11 mouse cellular contexts compared by ENCODE assay signal in the genomic region with DNA sequence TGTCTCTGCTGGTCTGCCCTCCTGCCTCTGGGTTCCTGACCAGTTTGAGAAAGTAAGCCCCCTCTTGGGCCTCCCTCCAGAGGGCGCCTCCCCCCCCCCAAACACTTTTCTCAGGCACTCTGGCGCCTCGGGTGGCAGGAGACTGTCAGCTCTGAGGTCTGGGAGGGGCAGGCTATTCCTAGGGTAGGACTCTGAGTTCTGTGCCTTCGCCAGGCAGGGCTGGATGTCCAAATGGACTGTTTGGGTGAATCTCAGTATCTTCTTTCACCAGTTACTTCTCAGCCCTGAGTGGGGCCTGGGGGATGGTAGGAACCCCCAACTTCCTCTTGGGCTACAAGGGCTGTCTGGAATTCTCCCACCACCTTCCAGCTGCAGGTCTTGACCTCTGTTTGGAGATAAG. TPM values are rescaled to one million over a fixed set of nuclear protein-coding genes. Genes with fewer than 3 reads are reported as not detected.
DNase-seq lines count a peak whose midpoint lies in the region; ATAC-seq and TF ChIP-seq lines count a peak whose summit lies in the region.
"Had no signal": no experiment of that assay in that cellular context is flagged by ENCODE, and none has a peak within 500 bp of the region (broad histone marks: within the 10 kb centered on the region; RNA-seq: fewer than 3 reads in every experiment).

No protein-coding gene starts in this region.

- no peak overlapping the region for H3K27ac ChIP-seq in heart, postnatal 0 days (ENCODE audit: low read depth)
- H3K27ac ChIP-seq in heart, embryonic 11.5 days (ENCODE audit: low read depth, low read length) = no peak overlapping the region
- H3K27ac ChIP-seq in midbrain, postnatal 0 days (ENCODE audit: low read depth, low read length) = no peak overlapping the region
- no peak overlapping the region for H3K27ac ChIP-seq in midbrain, embryonic 15.5 days
- no peak overlapping the region for H3K27ac ChIP-seq in embryonic facial prominence, embryonic 11.5 days (replicated peaks; ENCODE audit: low read depth, low read length)

- peak; percentile 17 for DNase-seq in heart, postnatal 0 days (ENCODE audit: low spot score)
- no peak for DNase-seq in midbrain, postnatal 0 days (ENCODE audit: low spot score)
- DNase-seq in embryonic facial prominence, embryonic 11.5 days (ENCODE audit: low spot score) = peak; percentile 54
- peak; percentile 73 for DNase-seq in retina, postnatal 1 day
- DNase-seq in adrenal gland, adult 18-20 months (ENCODE audit: low spot score in 2 of 2) = no peak
- DNase-seq in lung, postnatal 36 days = no peak
- DNase-seq: adrenal gland, postnatal 25 days; kidney, adult 2 months had no signal

- no peak overlapping the region for H3K4me2 ChIP-seq in heart, postnatal 0 days (ENCODE audit: low read depth, low read length)
- no peak overlapping the region; the same call in 1 of the 2 replicates for H3K4me2 ChIP-seq in heart, embryonic 11.5 days
- no peak overlapping the region for H3K4me2 ChIP-seq in midbrain, postnatal 0 days (ENCODE audit: low read depth, low read length, poor library complexity, severe bottlenecking)
- H3K4me2 ChIP-seq in midbrain, embryonic 15.5 days = no peak overlapping the region
- no peak overlapping the region for H3K4me2 ChIP-seq in embryonic facial prominence, embryonic 11.5 days (ENCODE audit: low read depth, low read length)

- TF ChIP-seq EP300 in heart, postnatal 0 days (IDR thresholded peaks at IDR 0.05; ENCODE audit: low read depth) = no peak

- no peaks in the 10 kb centered on the region for H3K27me3 ChIP-seq in heart, postnatal 0 days (ENCODE audit: control insufficient read depth, insufficient read depth, low read length)
- H3K27me3 ChIP-seq in heart, embryonic 11.5 days (ENCODE audit: control insufficient read depth, insufficient read depth, low read length) = 0 out of 2 replicates have a peak, but pooled peaks cover 6% of the 10 kb centered on the region
- no peaks in the 10 kb centered on the region for H3K27me3 ChIP-seq in midbrain, postnatal 0 days (ENCODE audit: insufficient read depth, low read length)
- H3K27me3 ChIP-seq in midbrain, embryonic 15.5 days (replicated peaks) = no peaks in the 10 kb centered on the region
- H3K27me3 ChIP-seq in embryonic facial prominence, embryonic 11.5 days (ENCODE audit: control insufficient read depth, insufficient read depth, low read length) = no peaks in the 10 kb centered on the region

- 17% methylated on average over 3 of the region's 4 CpGs for WGBS in heart, postnatal 0 days
- WGBS in heart, embryonic 11.5 days (ENCODE audit: insufficient replicate concordance) = 2% methylated on average over 4 of the region's 4 CpGs
- WGBS in midbrain, postnatal 0 days = 14% methylated on average over 4 of the region's 4 CpGs
- 18% methylated on average over 4 of the region's 4 CpGs for WGBS in midbrain, embryonic 15.5 days
- 6% methylated on average over 4 of the region's 4 CpGs for WGBS in embryonic facial prominence, embryonic 11.5 days

- ATAC-seq in heart, postnatal 0 days (ENCODE audit: insufficient read depth, low read depth) = no peak
- ATAC-seq in heart, embryonic 11.5 days (replicated peaks; ENCODE audit: insufficient number of reproducible peaks, low FRiP score, low TSS enrichment) = no peak
- no peak for ATAC-seq in midbrain, postnatal 0 days (ENCODE audit: low FRiP score)
- ATAC-seq in midbrain, embryonic 15.5 days (replicated peaks) = no peak
- ATAC-seq in embryonic facial prominence, embryonic 11.5 days (replicated peaks; ENCODE audit: insufficient number of reproducible peaks, low FRiP score, low TSS enrichment, low read depth) = no peak

- H3K36me3 ChIP-seq in heart, postnatal 0 days (replicated peaks; ENCODE audit: control insufficient read depth, insufficient read depth, low read length) = no peaks in the 10 kb centered on the region
- H3K36me3 ChIP-seq in heart, embryonic 11.5 days (ENCODE audit: control insufficient read depth, insufficient read depth, low read length) = no peaks in the 10 kb centered on the region
- H3K36me3 ChIP-seq in midbrain, postnatal 0 days (ENCODE audit: insufficient read depth, low read length) = no peaks in the 10 kb centered on the region
- H3K36me3 ChIP-seq in midbrain, embryonic 15.5 days (replicated peaks) = no peaks in the 10 kb centered on the region
- no peaks in the 10 kb centered on the region for H3K36me3 ChIP-seq in embryonic facial prominence, embryonic 11.5 days (replicated peaks; ENCODE audit: control insufficient read depth, insufficient read depth, low read depth, low read length)

- no peaks in the 10 kb centered on the region for H3K9me3 ChIP-seq in heart, postnatal 0 days (replicated peaks; ENCODE audit: control insufficient read depth, low read length)
- no peaks in the 10 kb centered on the region for H3K9me3 ChIP-seq in heart, embryonic 11.5 days (replicated peaks; ENCODE audit: control insufficient read depth, low read length)
- no peaks in the 10 kb centered on the region for H3K9me3 ChIP-seq in midbrain, postnatal 0 days (ENCODE audit: low read length)
- no peaks in the 10 kb centered on the region for H3K9me3 ChIP-seq in midbrain, embryonic 15.5 days
- H3K9me3 ChIP-seq in embryonic facial prominence, embryonic 11.5 days (replicated peaks; ENCODE audit: control insufficient read depth, low read length) = no peaks in the 10 kb centered on the region

- peak; percentile 56 for TF ChIP-seq CTCF in heart, postnatal 0 days (IDR thresholded peaks at IDR 0.05; ENCODE audit: low read depth)
- TF ChIP-seq CTCF in midbrain, postnatal 0 days (IDR thresholded peaks at IDR 0.05) = peak; percentile 62

- H3K4me1 ChIP-seq in heart, postnatal 0 days (ENCODE audit: control insufficient read depth, insufficient read depth) = peaks cover 25% of the 10 kb centered on the region
- peaks cover 29% of the 10 kb centered on the region for H3K4me1 ChIP-seq in heart, embryonic 11.5 days (ENCODE audit: control insufficient read depth, insufficient read depth, low read length)
- no peaks in the 10 kb centered on the region; the same call in 1 of the 2 replicates for H3K4me1 ChIP-seq in midbrain, postnatal 0 days (ENCODE audit: insufficient read depth, low read length)
- peaks cover 9% of the 10 kb centered on the region for H3K4me1 ChIP-seq in midbrain, embryonic 15.5 days
- peaks cover 8% of the 10 kb centered on the region for H3K4me1 ChIP-seq in embryonic facial prominence, embryonic 11.5 days (ENCODE audit: control insufficient read depth, insufficient read depth, low read length)

- no peak overlapping the region for H3K9ac ChIP-seq in heart, postnatal 0 days (replicated peaks; ENCODE audit: low read depth, low read length)
- H3K9ac ChIP-seq in heart, embryonic 11.5 days (ENCODE audit: low read depth, low read length) = no peak overlapping the region
- no peak overlapping the region for H3K9ac ChIP-seq in midbrain, postnatal 0 days (replicated peaks; ENCODE audit: low read length, poor library complexity, severe bottlenecking)
- no peak overlapping the region for H3K9ac ChIP-seq in midbrain, embryonic 15.5 days
- H3K9ac ChIP-seq in embryonic facial prominence, embryonic 11.5 days (replicated peaks; ENCODE audit: low read length) = no peak overlapping the region

- H3K4me3 ChIP-seq in heart, postnatal 0 days (ENCODE audit: low read depth, low read length) = no peak overlapping the region
- H3K4me3 ChIP-seq in heart, embryonic 11.5 days (ENCODE audit: low read depth, low read length) = no peak overlapping the region
- H3K4me3 ChIP-seq in midbrain, postnatal 0 days (ENCODE audit: low read depth, low read length) = no peak overlapping the region
- no peak overlapping the region for H3K4me3 ChIP-seq in midbrain, embryonic 15.5 days
- no peak overlapping the region for H3K4me3 ChIP-seq in embryonic facial prominence, embryonic 11.5 days (ENCODE audit: low read depth, low read length)

RNA-seq across cellular contexts. Expression of a gene that starts 16.9 kb away (rescaled TPM):
- total RNA-seq in heart, postnatal 0 days (2014; rRNA removed; ENCODE audit: low replicate concordance) = 18.7 and 30.8 TPM in 2 replicates
- polyA plus RNA-seq in heart, postnatal 0 days (2015; fragmentation: Nextera tagmentation; extraction: Ambion mirVana) = 4.1 and 5.4 TPM in 2 replicates
- polyA plus RNA-seq in heart, embryonic 11.5 days (2014; fragmentation: Nextera tagmentation; extraction: Ambion mirVana) = 12.8 and 12.9 TPM in 2 replicates
- total RNA-seq in midbrain, postnatal 0 days (2014; rRNA removed) = 47.3 and 51.3 TPM in 2 replicates
- 9.9 and 12.4 TPM in 2 replicates for polyA plus RNA-seq in midbrain, postnatal 0 days (2015; fragmentation: Nextera tagmentation; extraction: Ambion mirVana)
- polyA plus RNA-seq in midbrain, embryonic 15.5 days (2015; fragmentation: Nextera tagmentation; extraction: Ambion mirVana) = 21.2 and 23.4 TPM in 2 replicates
- polyA plus RNA-seq in embryonic facial prominence, embryonic 11.5 days (2014; fragmentation: Nextera tagmentation; extraction: Ambion mirVana) = 7.5 and 8.1 TPM in 2 replicates
- 10 to 100 TPM; 23.9 to 24.1 TPM for total RNA-seq in adrenal gland, adult 18-20 months (2021)

RNA-seq across cellular contexts. Expression of a gene that starts 34.1 kb away (rescaled TPM):
- not detected in 2 replicates for total RNA-seq in heart, postnatal 0 days (2014; rRNA removed; ENCODE audit: low replicate concordance)
- 0.44 TPM in 1 of 2 replicates, not detected in the other for polyA plus RNA-seq in heart, postnatal 0 days (2015; fragmentation: Nextera tagmentation; extraction: Ambion mirVana)
- 0.41 TPM in 1 of 2 replicates, not detected in the other for polyA plus RNA-seq in heart, embryonic 11.5 days (2014; fragmentation: Nextera tagmentation; extraction: Ambion mirVana)
- 1.0 and 2.0 TPM in 2 replicates for total RNA-seq in midbrain, postnatal 0 days (2014; rRNA removed)
- 1.7 and 2.4 TPM in 2 replicates for polyA plus RNA-seq in midbrain, postnatal 0 days (2015; fragmentation: Nextera tagmentation; extraction: Ambion mirVana)
- polyA plus RNA-seq in midbrain, embryonic 15.5 days (2015; fragmentation: Nextera tagmentation; extraction: Ambion mirVana) = 2.1 and 2.2 TPM in 2 replicates
- polyA plus RNA-seq in embryonic facial prominence, embryonic 11.5 days (2014; fragmentation: Nextera tagmentation; extraction: Ambion mirVana) = 1.4 and 1.5 TPM in 2 replicates
- total RNA-seq in adrenal gland, adult 18-20 months (2021) = 1 to 10 TPM in 1 of 2 experiments, under 1 TPM in 1; 0.70 to 1.6 TPM
- total RNA-seq: liver, adult 2 months had no signal
- polyA plus RNA-seq: kidney, adult 2 months; liver, adult 2 months had no signal

Comparison
In these comparisons a context has a peak if more than half of its experiments do, and no peak if none do; other contexts are left out.
1. DNase-seq: peak in heart, postnatal 0 days (single experiment), embryonic facial prominence, embryonic 11.5 days (single experiment) and retina, postnatal 1 day (single experiment); none in midbrain, postnatal 0 days (single experiment), adrenal gland, adult 18-20 months (0 of 2) and lung, postnatal 36 days (single experiment).